Mouse (Mus musculus): ENCODE measurements around the gene Srpk2. TPM values are rescaled to one million over a fixed set of nuclear protein-coding genes. Genes with fewer than 3 reads are reported as not detected.

Srpk2 gene
- polyA plus RNA-seq, 1 experiment from 2014 or later: 48.0 TPM

GRCm38 (mm10) chr5:23638023-23638422 is 46.4 kb downstream of the Srpk2 start:
- no peak overlapping the region for H3K9ac ChIP-seq
- H3K36me3 ChIP-seq: no peaks in the 10 kb centered on the region
- no peaks in the 10 kb centered on the region for H3K27me3 ChIP-seq (replicated peaks)
- no peak for ATAC-seq (ENCODE audit: insufficient number of reproducible peaks, low FRiP score)
- 75% methylated on average over 4 of the region's 4 CpGs for WGBS
- peaks cover 10% of the 10 kb centered on the region; the same call in 1 of the 2 replicates for H3K4me1 ChIP-seq (replicated peaks)
- no peak overlapping the region for H3K4me2 ChIP-seq
- H3K27ac ChIP-seq (ENCODE audit: poor library complexity, severe bottlenecking): no peak overlapping the region
- no peaks in the 10 kb centered on the region for H3K9me3 ChIP-seq (replicated peaks)
- H3K4me3 ChIP-seq: no peak overlapping the region

GRCm38 (mm10) chr5:23637337-23637736 is 47.1 kb downstream of the Srpk2 start:
- H3K4me3 ChIP-seq: no peak overlapping the region
- H3K27ac ChIP-seq (ENCODE audit: poor library complexity, severe bottlenecking): no peak overlapping the region
- no peaks in the 10 kb centered on the region for H3K27me3 ChIP-seq (replicated peaks)
- H3K4me1 ChIP-seq (replicated peaks): peaks cover 10% of the 10 kb centered on the region; the same call in 1 of the 2 replicates
- H3K9ac ChIP-seq: no peak overlapping the region
- WGBS: 85% methylated on average over 8 of the region's 8 CpGs
- H3K4me2 ChIP-seq: no peak overlapping the region
- no peak for ATAC-seq (ENCODE audit: insufficient number of reproducible peaks, low FRiP score)
- no peaks in the 10 kb centered on the region for H3K9me3 ChIP-seq (replicated peaks)
- no peaks in the 10 kb centered on the region for H3K36me3 ChIP-seq

GRCm38 (mm10) chr5:23631490-23631889 is 52.9 kb downstream of the Srpk2 start:
- WGBS: 35% methylated on average over 1 of the region's 1 CpGs
- H3K4me2 ChIP-seq: no peak overlapping the region
- no peaks in the 10 kb centered on the region for H3K36me3 ChIP-seq
- H3K4me1 ChIP-seq (replicated peaks): peaks cover 20% of the 10 kb centered on the region
- ATAC-seq (ENCODE audit: insufficient number of reproducible peaks, low FRiP score): no peak
- H3K9ac ChIP-seq: no peak overlapping the region
- H3K27ac ChIP-seq (ENCODE audit: poor library complexity, severe bottlenecking): no peak overlapping the region
- H3K9me3 ChIP-seq (replicated peaks): no peaks in the 10 kb centered on the region
- H3K4me3 ChIP-seq: no peak overlapping the region
- no peaks in the 10 kb centered on the region for H3K27me3 ChIP-seq (replicated peaks)

GRCm38 (mm10) chr5:23627221-23627620 is 57.2 kb downstream of the Srpk2 start:
- Histone ChIP-seq H3K9ac (no peak overlapping the region), H3K4me2 (no peak overlapping the region), H3K36me3 (no peaks in the 10 kb centered on the region), H3K27me3 (replicated peaks) (no peaks in the 10 kb centered on the region), H3K27ac (ENCODE audit: poor library complexity, severe bottlenecking) (no peak overlapping the region), H3K4me1 (replicated peaks) (peaks cover 30% of the 10 kb centered on the region), H3K4me3 (no peak overlapping the region), H3K9me3 (replicated peaks) (no peaks in the 10 kb centered on the region)
- no peak for ATAC-seq (ENCODE audit: insufficient number of reproducible peaks, low FRiP score)
- WGBS: 70% methylated on average over 5 of the region's 5 CpGs

- Histone ChIP-seq H3K9me3 (replicated peaks) (no peaks in the 10 kb centered on the region), H3K4me2 (no peak overlapping the region), H3K4me1 (replicated peaks) (peaks cover 26% of the 10 kb centered on the region), H3K36me3 (no peaks in the 10 kb centered on the region), H3K27ac (ENCODE audit: poor library complexity, severe bottlenecking) (no peak overlapping the region), H3K27me3 (replicated peaks) (no peaks in the 10 kb centered on the region), H3K4me3 (no peak overlapping the region), H3K9ac (no peak overlapping the region)
- 77% methylated on average over 2 of the region's 2 CpGs for WGBS
- ATAC-seq (ENCODE audit: insufficient number of reproducible peaks, low FRiP score): no peak
These were observed 58.2 kb downstream of the Srpk2 start for GRCm38 (mm10) chr5:23626173-23626572.

- WGBS: 82% methylated on average over 8 of the region's 8 CpGs
- H3K27ac ChIP-seq (ENCODE audit: poor library complexity, severe bottlenecking): no peak overlapping the region
These were observed 63.8 kb downstream of the Srpk2 start for GRCm38 (mm10) chr5:23620621-23621020.

GRCm38 (mm10) chr5:23618656-23619055 is 65.8 kb downstream of the Srpk2 start:
- H3K4me3 ChIP-seq: no peak overlapping the region
- ATAC-seq (ENCODE audit: insufficient number of reproducible peaks, low FRiP score): no peak
- no peaks in the 10 kb centered on the region for H3K36me3 ChIP-seq
- H3K27ac ChIP-seq (ENCODE audit: poor library complexity, severe bottlenecking): no peak overlapping the region
- 0 out of 2 replicates have a peak, but pooled peaks cover 3% of the 10 kb centered on the region for H3K9me3 ChIP-seq (replicated peaks)
- no peak overlapping the region for H3K9ac ChIP-seq
- peaks cover 5% of the 10 kb centered on the region; the same call in 1 of the 2 replicates for H3K4me1 ChIP-seq (replicated peaks)
- 89% methylated on average over 7 of the region's 7 CpGs for WGBS
- H3K27me3 ChIP-seq (replicated peaks): no peaks in the 10 kb centered on the region
- no peak overlapping the region for H3K4me2 ChIP-seq

More at GRCm38 (mm10) chr5:23620621-23621020, 63.8 kb downstream of the Srpk2 start:
- peaks cover 10% of the 10 kb centered on the region for H3K4me1 ChIP-seq (replicated peaks)
- H3K9ac ChIP-seq: no peak overlapping the region
- ATAC-seq (ENCODE audit: insufficient number of reproducible peaks, low FRiP score): no peak
- H3K4me3 ChIP-seq: no peak overlapping the region
- H3K27me3 ChIP-seq (replicated peaks): no peaks in the 10 kb centered on the region
- H3K36me3 ChIP-seq: no peaks in the 10 kb centered on the region
- no peak overlapping the region for H3K4me2 ChIP-seq
- 0 out of 2 replicates have a peak, but pooled peaks cover 3% of the 10 kb centered on the region for H3K9me3 ChIP-seq (replicated peaks)

- 44% methylated on average over 5 of the region's 5 CpGs for WGBS
- H3K4me2 ChIP-seq: peak overlapping the region; percentile 71
- H3K27ac ChIP-seq (ENCODE audit: poor library complexity, severe bottlenecking): peak overlapping the region; percentile 90
- peak overlapping the region; percentile 45 for H3K4me3 ChIP-seq
- ATAC-seq (ENCODE audit: insufficient number of reproducible peaks, low FRiP score): peak; percentile 59; the same call in 1 of the 2 replicates
- no peaks in the 10 kb centered on the region for H3K27me3 ChIP-seq (replicated peaks)
- no peaks in the 10 kb centered on the region for H3K36me3 ChIP-seq
- H3K4me1 ChIP-seq (replicated peaks): peaks cover 5% of the 10 kb centered on the region
- peak overlapping the region; percentile 73 for H3K9ac ChIP-seq
- 0 out of 2 replicates have a peak, but pooled peaks cover 3% of the 10 kb centered on the region for H3K9me3 ChIP-seq (replicated peaks)
These were observed 67.4 kb downstream of the Srpk2 start for GRCm38 (mm10) chr5:23617104-23617415.

GRCm38 (mm10) chr5:23616270-23617103 is 67.9 kb downstream of the Srpk2 start:
- WGBS: 11% methylated on average over 11 of the region's 11 CpGs
- ATAC-seq (ENCODE audit: insufficient number of reproducible peaks, low FRiP score): peak; percentile 81
- Histone ChIP-seq H3K4me1 (replicated peaks) (peaks cover 5% of the 10 kb centered on the region), H3K4me3 (peak overlapping the region; percentile 52), H3K9me3 (replicated peaks) (0 out of 2 replicates have a peak, but pooled peaks cover 3% of the 10 kb centered on the region), H3K9ac (peak overlapping the region; percentile 73), H3K4me2 (peak overlapping the region; percentile 71), H3K36me3 (0 out of 2 replicates have a peak, but pooled peaks cover 4% of the 10 kb centered on the region), H3K27me3 (replicated peaks) (no peaks in the 10 kb centered on the region), H3K27ac (ENCODE audit: poor library complexity, severe bottlenecking) (peak overlapping the region; percentile 90)

GRCm38 (mm10) chr5:23615586-23616269 is 68.7 kb downstream of the Srpk2 start:
- H3K4me3 ChIP-seq: peak overlapping the region; percentile 52
- 0 out of 2 replicates have a peak, but pooled peaks cover 4% of the 10 kb centered on the region for H3K36me3 ChIP-seq
- peak overlapping the region; percentile 64 for H3K4me2 ChIP-seq
- peaks cover 5% of the 10 kb centered on the region for H3K4me1 ChIP-seq (replicated peaks)
- no peaks in the 10 kb centered on the region for H3K27me3 ChIP-seq (replicated peaks)
- 0 out of 2 replicates have a peak, but pooled peaks cover 3% of the 10 kb centered on the region for H3K9me3 ChIP-seq (replicated peaks)
- H3K27ac ChIP-seq (ENCODE audit: poor library complexity, severe bottlenecking): peak overlapping the region; percentile 89
- ATAC-seq (ENCODE audit: insufficient number of reproducible peaks, low FRiP score): no peak
- WGBS: 26% methylated on average over 5 of the region's 5 CpGs
- peak overlapping the region; percentile 65 for H3K9ac ChIP-seq

- ATAC-seq (ENCODE audit: insufficient number of reproducible peaks, low FRiP score): no peak
- Histone ChIP-seq H3K36me3 (0 out of 2 replicates have a peak, but pooled peaks cover 4% of the 10 kb centered on the region), H3K27ac (ENCODE audit: poor library complexity, severe bottlenecking) (no peak overlapping the region), H3K4me2 (no peak overlapping the region), H3K9me3 (replicated peaks) (no peaks in the 10 kb centered on the region), H3K27me3 (replicated peaks) (no peaks in the 10 kb centered on the region), H3K4me1 (replicated peaks) (peaks cover 12% of the 10 kb centered on the region), H3K9ac (no peak overlapping the region), H3K4me3 (no peak overlapping the region)
- whole genome bisulfite sequencing: 63% methylated on average over 3 of the region's 3 CpGs
These were observed 71.6 kb downstream of the Srpk2 start for GRCm38 (mm10) chr5:23612856-23613255.
